Mouse (Mus musculus): ENCODE measurements around the gene Cckar.
A peak's percentile ranks its signal among the peaks of the same experiment; 100 is the strongest.
"Not testable (repeated sequence)": the region's sequence is repeated elsewhere in the genome, so short reads cannot be mapped to it uniquely, and the experiment has no call there.

The Cckar gene

GRCm38 (mm10) chr5:53707235-53708177 is at the start of gene Cckar:
Gene Cckar, minus strand, starts transcription at chr5:53707705.
- peak; percentile 78 for DNase-seq

- DNase-seq: no peak
Measured at GRCm38 (mm10) chr5:53744061-53744460, 36.6 kb upstream of the Cckar start.

DNA sequence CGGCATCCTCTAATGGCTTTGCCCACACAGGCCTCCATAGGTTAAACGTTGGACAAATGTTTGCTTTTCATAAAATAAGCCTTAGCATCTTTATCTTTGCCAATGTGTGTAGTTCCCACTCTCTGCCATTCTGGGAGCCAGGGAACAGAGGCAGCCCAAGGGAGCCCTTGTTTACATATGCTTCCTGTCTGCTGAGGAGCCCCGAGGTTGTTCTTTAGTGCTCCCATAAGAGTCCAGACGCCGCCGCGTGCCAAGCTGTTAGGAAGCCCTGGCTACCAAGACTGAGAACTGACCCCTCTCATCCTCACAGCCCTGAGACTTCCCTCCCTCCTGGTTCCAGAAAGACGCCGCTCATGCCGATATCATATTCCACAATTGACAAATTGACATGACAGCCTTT is 25.4 kb upstream of the Cckar start:
- DNase-seq: no peak

DNA sequence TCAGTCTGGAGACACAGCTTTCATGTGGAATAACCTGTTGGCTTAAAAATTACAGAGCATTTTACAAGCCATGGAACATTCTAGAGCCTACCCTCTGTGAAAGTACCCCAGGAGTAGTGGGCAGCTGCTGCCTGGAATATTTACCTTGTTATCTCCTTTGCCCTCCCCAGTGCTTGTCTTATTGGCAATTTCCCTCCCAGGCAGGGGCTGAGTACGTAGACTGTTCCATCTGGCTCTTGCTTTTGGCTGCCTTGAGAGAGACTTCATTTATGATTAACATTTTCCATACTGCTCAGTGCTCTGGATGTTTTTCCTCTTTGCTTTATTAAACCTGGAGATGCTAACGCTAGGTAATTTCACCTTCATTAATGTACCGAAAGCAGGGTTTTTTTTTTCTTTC is 20.1 kb upstream of the Cckar start:
- peak; percentile 62 for DNase-seq

DNA sequence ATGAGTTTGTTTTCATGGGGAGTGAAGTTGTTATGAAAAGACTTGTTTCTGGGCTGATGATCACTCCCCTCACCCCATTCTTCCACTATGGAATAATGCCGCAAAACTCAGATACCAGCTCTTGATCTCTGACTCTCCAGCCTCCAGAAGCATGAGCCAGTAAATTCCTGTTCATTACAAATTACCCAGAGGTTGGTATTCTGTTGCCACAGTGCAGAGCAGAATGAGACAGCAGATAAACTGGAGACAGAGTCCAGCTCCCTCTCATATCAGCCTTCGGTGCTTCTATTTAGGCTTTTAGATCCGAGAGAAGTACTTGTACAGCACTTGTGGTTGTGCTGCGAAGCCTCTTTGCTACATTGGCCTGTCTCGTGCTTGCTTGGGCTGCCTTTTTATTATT is 18.5 kb upstream of the Cckar start:
- DNase-seq: peak; percentile 68

DNA sequence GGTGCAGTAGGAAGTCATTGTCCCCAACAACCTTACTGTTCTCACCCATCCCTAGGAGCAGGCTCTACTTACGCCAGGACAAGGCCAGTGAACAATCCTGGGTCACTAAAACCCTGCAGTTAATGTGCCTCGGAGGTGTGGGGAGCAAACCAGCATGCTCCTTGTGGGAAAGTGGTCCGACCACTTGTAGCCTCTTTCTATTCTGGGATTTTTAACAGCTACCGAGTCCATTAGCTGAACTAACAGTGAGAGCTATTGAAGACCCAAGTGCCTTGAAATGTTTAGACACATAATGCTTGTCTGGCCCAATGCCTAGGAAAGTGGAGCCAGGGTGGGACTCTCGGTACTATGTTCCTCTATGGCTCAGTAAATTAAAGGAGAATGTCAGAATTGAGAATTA is 9.0 kb upstream of the Cckar start:
- DNase-seq: no peak

DNA sequence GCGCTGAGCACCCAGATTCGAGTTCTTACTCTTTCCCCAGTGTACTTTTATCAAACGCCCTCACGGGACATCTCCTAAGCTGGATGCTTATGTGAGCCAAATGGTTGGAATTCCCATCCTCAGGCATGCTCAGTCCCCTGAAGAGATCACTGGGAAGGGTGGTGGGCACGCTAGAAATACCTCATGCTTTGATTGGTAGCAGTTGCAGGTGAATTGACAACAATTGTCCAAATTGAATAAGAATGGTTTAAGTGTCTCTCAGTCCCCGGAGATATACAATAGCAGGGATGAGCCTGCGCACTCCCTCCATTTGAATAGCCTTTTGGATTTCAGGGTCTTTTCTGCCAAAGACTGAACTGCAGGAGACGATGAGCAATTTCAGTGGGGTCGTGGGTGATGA is 3.8 kb upstream of the Cckar start:
- no peak for DNase-seq

DNA sequence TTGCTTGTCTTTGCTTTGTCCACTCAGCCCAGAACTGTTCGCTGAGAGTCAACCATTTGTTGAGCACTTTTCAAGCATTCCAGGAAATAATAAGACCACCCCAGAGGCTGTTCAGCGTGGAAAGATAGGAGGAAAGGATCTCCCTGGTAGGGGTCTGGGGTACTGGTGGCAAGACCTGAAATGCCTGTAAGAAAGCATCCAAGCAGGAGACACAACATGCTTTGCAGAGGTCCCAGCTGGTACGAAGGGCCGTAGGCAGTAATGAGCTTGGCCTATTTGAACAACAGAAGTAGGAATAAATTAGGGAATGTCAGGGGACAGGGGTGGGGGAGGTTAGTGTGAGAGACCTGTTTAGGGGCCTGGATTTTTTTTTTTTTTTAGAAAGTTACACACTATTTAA is 686 bp upstream of the Cckar start:
- no peak for DNase-seq

- DNase-seq: no peak
Measured at GRCm38 (mm10) chr5:53702686-53703085, 4.8 kb downstream of the Cckar start.

DNA sequence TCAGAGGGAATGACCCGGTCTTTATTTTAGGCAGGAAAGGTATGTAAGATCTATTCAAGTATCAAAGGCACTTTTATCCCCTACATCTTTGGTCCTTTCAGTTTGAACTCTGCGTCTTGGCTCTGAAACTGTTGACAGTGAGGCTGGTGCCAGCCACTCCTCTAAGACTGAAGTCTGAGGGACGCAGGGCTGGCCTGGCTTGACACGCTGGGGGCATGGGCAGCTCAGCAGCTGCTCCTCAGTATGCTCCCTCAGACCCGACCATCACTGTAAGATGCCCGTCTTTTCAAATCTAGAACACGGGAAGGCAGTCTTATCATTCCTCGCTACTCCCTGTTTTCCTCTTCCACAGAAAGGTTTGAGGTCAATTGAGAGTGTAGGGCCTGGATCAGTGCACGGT is 9.7 kb downstream of the Cckar start:
- DNase-seq: no peak

DNA sequence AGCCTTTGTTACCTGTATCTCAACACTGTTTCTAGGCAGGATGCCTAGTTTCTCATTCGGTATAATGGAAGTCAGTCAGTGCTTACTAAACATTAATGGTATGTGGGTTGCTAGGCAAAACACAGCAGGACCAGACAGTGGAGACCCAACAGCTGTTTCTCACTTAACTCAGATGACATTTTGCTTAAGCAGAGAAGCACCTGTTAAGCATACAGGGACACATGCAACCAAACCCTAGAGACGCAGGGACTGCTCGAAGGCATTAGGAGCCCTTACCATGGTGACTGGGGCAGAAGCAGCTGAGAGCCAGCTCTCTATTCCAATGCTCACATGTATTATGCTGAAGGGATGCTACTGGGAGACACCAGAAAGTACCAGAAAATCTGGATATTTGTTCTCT is 10.8 kb downstream of the Cckar start:
- no peak for DNase-seq

DNA sequence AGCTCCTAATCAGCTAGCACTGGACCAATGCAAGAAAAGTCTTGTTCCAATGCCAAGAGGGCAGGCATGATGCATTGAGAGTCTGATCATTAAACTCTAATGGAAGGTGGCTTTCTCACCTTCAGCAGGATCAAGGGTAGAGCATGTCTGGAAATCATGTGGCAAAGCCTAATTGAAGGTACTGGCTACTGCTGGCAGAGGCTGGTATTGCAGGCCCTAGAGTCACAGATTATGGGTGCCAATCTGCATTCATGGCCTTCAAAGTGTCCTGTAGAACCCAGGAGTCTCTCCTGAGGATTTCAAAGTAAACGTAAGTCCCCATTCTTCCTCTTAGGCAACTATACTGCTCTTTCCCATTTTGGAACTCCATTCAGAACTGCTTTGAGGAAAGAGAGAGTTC is 14.8 kb downstream of the Cckar start:
- DNase-seq: no peak

DNA sequence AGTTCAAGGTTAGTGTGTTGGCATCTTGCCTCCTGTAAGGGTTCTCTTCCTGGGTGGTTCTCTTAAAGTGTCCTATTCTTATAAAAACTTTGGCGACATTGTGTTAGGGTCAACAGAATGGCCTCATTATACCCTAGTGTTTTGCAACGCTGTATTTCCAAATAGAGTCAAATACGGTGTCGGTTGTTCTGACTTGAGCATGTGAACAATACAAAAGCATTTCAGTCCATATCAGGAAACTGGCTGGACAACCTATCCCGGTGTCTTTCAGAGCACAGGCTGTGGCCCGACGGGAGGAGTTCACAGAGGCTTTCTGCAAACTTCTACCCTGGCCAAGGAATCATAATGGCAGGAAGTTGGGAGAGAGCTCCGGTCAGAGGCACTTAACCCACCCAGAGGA is 15.4 kb downstream of the Cckar start:
- no peak for DNase-seq

DNA sequence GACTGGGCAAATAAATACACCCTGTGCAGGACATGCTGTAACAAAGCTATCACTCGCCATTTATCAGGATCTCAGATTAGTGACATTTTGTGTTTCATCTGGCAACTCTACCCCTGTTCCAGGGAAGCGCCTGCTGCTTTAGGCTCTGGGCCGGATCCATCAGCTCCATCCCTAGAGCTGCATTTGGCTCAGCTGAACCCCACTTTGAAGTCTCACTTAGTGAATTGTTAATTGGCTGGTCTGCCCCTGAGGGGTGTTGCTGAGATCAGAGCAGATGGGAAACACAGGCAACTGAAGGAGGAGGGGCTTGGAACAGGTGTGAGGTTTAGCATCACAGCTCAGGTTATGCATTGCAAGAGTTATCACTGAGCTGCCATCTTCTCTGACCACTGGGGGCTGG is 15.9 kb downstream of the Cckar start:
- no peak for DNase-seq

- peak; percentile 46 for DNase-seq
Measured at GRCm38 (mm10) chr5:53688326-53688725, 19.2 kb downstream of the Cckar start.

GRCm38 (mm10) chr5:53686379-53686778 is 21.1 kb downstream of the Cckar start:
- DNase-seq: no peak

GRCm38 (mm10) chr5:53685623-53686022 is 21.9 kb downstream of the Cckar start:
- no peak for DNase-seq

GRCm38 (mm10) chr5:53684417-53684816 is 23.1 kb downstream of the Cckar start:
- DNase-seq: no peak

GRCm38 (mm10) chr5:53683916-53684315 is 23.6 kb downstream of the Cckar start:
- peak; percentile 59 for DNase-seq

DNA sequence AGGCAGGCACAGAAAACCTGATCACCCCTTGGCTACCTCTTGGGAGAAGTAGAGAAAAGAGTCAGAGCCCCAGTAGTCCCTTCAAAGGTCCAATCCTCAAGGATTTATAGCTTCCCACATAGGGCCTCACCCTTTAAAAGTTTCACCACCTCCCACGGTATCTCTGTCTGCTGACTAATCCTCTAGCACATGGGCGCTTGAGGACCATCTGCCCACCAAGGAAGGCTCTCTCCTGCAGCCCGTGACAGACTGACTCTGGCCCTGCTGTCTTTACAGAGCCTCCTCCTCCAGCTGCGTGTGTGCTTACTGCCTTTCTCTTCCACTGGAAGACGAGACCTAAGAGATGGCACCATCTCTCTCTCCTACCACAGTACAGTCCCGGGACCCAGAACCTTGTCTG is 27.9 kb downstream of the Cckar start:
- no peak for DNase-seq

GRCm38 (mm10) chr5:53678036-53678767 is 29.3 kb downstream of the Cckar start:
- DNase-seq: no peak

DNA sequence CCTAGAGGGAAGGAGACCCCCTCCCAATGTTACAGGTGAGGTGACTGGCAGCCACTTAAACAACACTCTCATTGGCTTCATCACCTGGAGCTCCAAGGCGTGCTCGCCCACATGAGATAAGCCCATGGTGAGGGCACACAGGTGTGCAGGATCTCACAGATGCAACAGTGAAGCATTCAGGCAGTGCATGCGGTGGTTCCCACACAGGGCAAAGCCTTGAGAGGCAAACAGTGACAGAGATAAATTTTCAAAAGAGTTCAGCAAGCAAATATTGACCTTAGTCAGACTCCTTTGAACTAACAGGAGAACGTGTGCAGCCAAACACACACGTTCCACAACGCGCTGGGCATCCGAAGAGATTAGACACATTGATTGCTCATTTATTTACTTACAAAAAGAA is 30.8 kb downstream of the Cckar start:
- no peak for DNase-seq

- DNase-seq: not testable (repeated sequence)
Measured at GRCm38 (mm10) chr5:53673493-53674150, 33.9 kb downstream of the Cckar start.

- DNase-seq: peak; percentile 82
Measured at GRCm38 (mm10) chr5:53672352-53672751, 35.2 kb downstream of the Cckar start.
